Mouse (Mus musculus): ENCODE results near the gene Phc3. TPM values are rescaled to one million over a fixed set of nuclear protein-coding genes. Genes with fewer than 3 reads are reported as not detected.

Phc3 gene
- polyA plus RNA-seq, 1 experiment from 2014 or later = 5.4 TPM

- Histone ChIP-seq H3K4me1 (peaks cover 7% of the 10 kb centered on the region; the same call in 1 of the 2 replicates), H3K36me3 (peaks cover 66% of the 10 kb centered on the region), H3K27ac (no peak overlapping the region), H3K4me3 (no peak overlapping the region), H3K9me3 (replicated peaks) (no peaks in the 10 kb centered on the region), H3K27me3 (ENCODE audit: low read depth, poor library complexity, severe bottlenecking) (no peaks in the 10 kb centered on the region)
- DNase-seq (ENCODE audit: low spot score) = no peak
- 92% methylated on average over 3 of the region's 3 CpGs for WGBS
Observed at GRCm38 (mm10) chr3:30964216-30964615, 5.0 kb downstream of the Phc3 start.

GRCm38 (mm10) chr3:30963100-30963499 is 6.1 kb downstream of the Phc3 start:
- DNase-seq (ENCODE audit: low spot score) = no peak
- peaks cover 77% of the 10 kb centered on the region for H3K36me3 ChIP-seq
- no peak overlapping the region for H3K27ac ChIP-seq
- WGBS = 92% methylated on average over 4 of the region's 4 CpGs
- no peaks in the 10 kb centered on the region for H3K27me3 ChIP-seq (ENCODE audit: low read depth, poor library complexity, severe bottlenecking)
- H3K4me1 ChIP-seq = peaks cover 3% of the 10 kb centered on the region; the same call in 1 of the 2 replicates
- H3K4me3 ChIP-seq = no peak overlapping the region
- H3K9me3 ChIP-seq (replicated peaks) = no peaks in the 10 kb centered on the region

- no peak for DNase-seq (ENCODE audit: low spot score)
- Histone ChIP-seq H3K9me3 (replicated peaks) (no peaks in the 10 kb centered on the region), H3K4me3 (no peak overlapping the region), H3K36me3 (peaks cover 97% of the 10 kb centered on the region), H3K27ac (no peak overlapping the region), H3K27me3 (ENCODE audit: low read depth, poor library complexity, severe bottlenecking) (no peaks in the 10 kb centered on the region), H3K4me1 (no peaks in the 10 kb centered on the region)
- 87% methylated on average over 7 of the region's 7 CpGs for WGBS
Observed at GRCm38 (mm10) chr3:30959868-30960831, 9.1 kb downstream of the Phc3 start.

GRCm38 (mm10) chr3:30958709-30959108 is 10.5 kb downstream of the Phc3 start:
- Histone ChIP-seq H3K27ac (no peak overlapping the region), H3K9me3 (replicated peaks) (no peaks in the 10 kb centered on the region), H3K4me1 (no peaks in the 10 kb centered on the region), H3K27me3 (ENCODE audit: low read depth, poor library complexity, severe bottlenecking) (no peaks in the 10 kb centered on the region), H3K4me3 (no peak overlapping the region), H3K36me3 (peaks cover 97% of the 10 kb centered on the region)
- no peak for DNase-seq (ENCODE audit: low spot score)
- 90% methylated on average over 2 of the region's 2 CpGs for WGBS

GRCm38 (mm10) chr3:30956327-30956726 is 12.9 kb downstream of the Phc3 start:
- H3K4me1 ChIP-seq = no peaks in the 10 kb centered on the region
- WGBS = 95% methylated on average over 6 of the region's 6 CpGs
- H3K4me3 ChIP-seq = no peak overlapping the region
- H3K9me3 ChIP-seq (replicated peaks) = no peaks in the 10 kb centered on the region
- peaks cover 92% of the 10 kb centered on the region for H3K36me3 ChIP-seq
- H3K27me3 ChIP-seq (ENCODE audit: low read depth, poor library complexity, severe bottlenecking) = no peaks in the 10 kb centered on the region
- DNase-seq (ENCODE audit: low spot score) = no peak
- H3K27ac ChIP-seq = no peak overlapping the region

- H3K27me3 ChIP-seq (ENCODE audit: low read depth, poor library complexity, severe bottlenecking) = no peaks in the 10 kb centered on the region
- H3K4me3 ChIP-seq = no peak overlapping the region
- 93% methylated on average over 12 of the region's 12 CpGs for WGBS
- peaks cover 87% of the 10 kb centered on the region for H3K36me3 ChIP-seq
- no peak for DNase-seq (ENCODE audit: low spot score)
- no peaks in the 10 kb centered on the region for H3K4me1 ChIP-seq
- H3K27ac ChIP-seq = no peak overlapping the region
- H3K9me3 ChIP-seq (replicated peaks) = no peaks in the 10 kb centered on the region
Observed at GRCm38 (mm10) chr3:30952273-30953070, 16.7 kb downstream of the Phc3 start.

- peaks cover 87% of the 10 kb centered on the region for H3K36me3 ChIP-seq
- no peaks in the 10 kb centered on the region for H3K27me3 ChIP-seq (ENCODE audit: low read depth, poor library complexity, severe bottlenecking)
- H3K4me3 ChIP-seq = no peak overlapping the region
- DNase-seq (ENCODE audit: low spot score) = no peak
- no peaks in the 10 kb centered on the region for H3K9me3 ChIP-seq (replicated peaks)
- no peaks in the 10 kb centered on the region for H3K4me1 ChIP-seq
- no peak overlapping the region for H3K27ac ChIP-seq
- 90% methylated on average over 3 of the region's 3 CpGs for whole genome bisulfite sequencing
Observed at GRCm38 (mm10) chr3:30951652-30952051, 17.6 kb downstream of the Phc3 start.

GRCm38 (mm10) chr3:30934384-30934783 is 34.8 kb downstream of the Phc3 start:
- H3K4me1 ChIP-seq = no peaks in the 10 kb centered on the region
- peaks cover 47% of the 10 kb centered on the region for H3K36me3 ChIP-seq
- DNase-seq (ENCODE audit: low spot score) = no peak
- no peak overlapping the region for H3K4me3 ChIP-seq
- H3K9me3 ChIP-seq (replicated peaks) = no peaks in the 10 kb centered on the region
- H3K27ac ChIP-seq = no peak overlapping the region
- H3K27me3 ChIP-seq (ENCODE audit: low read depth, poor library complexity, severe bottlenecking) = no peaks in the 10 kb centered on the region

GRCm38 (mm10) chr3:30929828-30930227 is 39.4 kb downstream of the Phc3 start:
- no peak for DNase-seq (ENCODE audit: low spot score)
- Histone ChIP-seq H3K4me1 (no peaks in the 10 kb centered on the region), H3K4me3 (no peak overlapping the region), H3K27me3 (ENCODE audit: low read depth, poor library complexity, severe bottlenecking) (no peaks in the 10 kb centered on the region), H3K36me3 (peaks cover 43% of the 10 kb centered on the region), H3K27ac (no peak overlapping the region), H3K9me3 (replicated peaks) (no peaks in the 10 kb centered on the region)
- WGBS = 58% methylated on average over 3 of the region's 3 CpGs

- DNase-seq (ENCODE audit: low spot score) = no peak
- Histone ChIP-seq H3K27ac (no peak overlapping the region), H3K4me1 (no peaks in the 10 kb centered on the region), H3K9me3 (replicated peaks) (no peaks in the 10 kb centered on the region), H3K36me3 (peaks cover 43% of the 10 kb centered on the region), H3K4me3 (no peak overlapping the region), H3K27me3 (ENCODE audit: low read depth, poor library complexity, severe bottlenecking) (no peaks in the 10 kb centered on the region)
- 89% methylated on average over 3 of the region's 3 CpGs for WGBS
Observed at GRCm38 (mm10) chr3:30927664-30928063, 41.6 kb downstream of the Phc3 start.

- Histone ChIP-seq H3K4me3 (no peak overlapping the region), H3K36me3 (peaks cover 70% of the 10 kb centered on the region), H3K9me3 (replicated peaks) (no peaks in the 10 kb centered on the region), H3K4me1 (no peaks in the 10 kb centered on the region), H3K27me3 (ENCODE audit: low read depth, poor library complexity, severe bottlenecking) (no peaks in the 10 kb centered on the region), H3K27ac (no peak overlapping the region)
- no peak for DNase-seq (ENCODE audit: low spot score)
- 79% methylated on average over 4 of the region's 4 CpGs for WGBS
Observed at GRCm38 (mm10) chr3:30917160-30917559, 52.1 kb downstream of the Phc3 start.

- DNase-seq (ENCODE audit: low spot score) = no peak
- no peak overlapping the region for H3K4me3 ChIP-seq
- H3K27ac ChIP-seq = no peak overlapping the region
- peaks cover 62% of the 10 kb centered on the region for H3K36me3 ChIP-seq
- H3K4me1 ChIP-seq = no peaks in the 10 kb centered on the region
- H3K9me3 ChIP-seq (replicated peaks) = no peaks in the 10 kb centered on the region
- 92% methylated on average over 1 of the region's 1 CpGs for WGBS
- no peaks in the 10 kb centered on the region for H3K27me3 ChIP-seq (ENCODE audit: low read depth, poor library complexity, severe bottlenecking)
Observed at GRCm38 (mm10) chr3:30904658-30905057, 64.6 kb downstream of the Phc3 start.

- H3K27me3 ChIP-seq (ENCODE audit: low read depth, poor library complexity, severe bottlenecking) = no peaks in the 10 kb centered on the region
- no peak overlapping the region for H3K27ac ChIP-seq
- WGBS = 95% methylated on average over 8 of the region's 8 CpGs
- peaks cover 46% of the 10 kb centered on the region for H3K36me3 ChIP-seq
- no peaks in the 10 kb centered on the region for H3K9me3 ChIP-seq (replicated peaks)
- no peak overlapping the region for H3K4me3 ChIP-seq
- no peaks in the 10 kb centered on the region for H3K4me1 ChIP-seq
- no peak for DNase-seq (ENCODE audit: low spot score)
Observed at GRCm38 (mm10) chr3:30899407-30899806, 69.8 kb downstream of the Phc3 start.
